Mouse (Mus musculus) T-cell, adult 66 days (primary cell): ENCODE results near the gene Sema5a. TPM values are rescaled to one million over a fixed set of nuclear protein-coding genes. Genes with fewer than 3 reads are reported as not detected.

Experiments
- total RNA-seq, 2 experiments: library from RNA; stranded (reverse); gene quantifications; 3 replicates in 1 of 2; 4 replicates in 1 of 2; pipeline ENCODE4 v1.2.4; 2023

Gene Sema5a
- total RNA-seq, result not detected

DNA sequence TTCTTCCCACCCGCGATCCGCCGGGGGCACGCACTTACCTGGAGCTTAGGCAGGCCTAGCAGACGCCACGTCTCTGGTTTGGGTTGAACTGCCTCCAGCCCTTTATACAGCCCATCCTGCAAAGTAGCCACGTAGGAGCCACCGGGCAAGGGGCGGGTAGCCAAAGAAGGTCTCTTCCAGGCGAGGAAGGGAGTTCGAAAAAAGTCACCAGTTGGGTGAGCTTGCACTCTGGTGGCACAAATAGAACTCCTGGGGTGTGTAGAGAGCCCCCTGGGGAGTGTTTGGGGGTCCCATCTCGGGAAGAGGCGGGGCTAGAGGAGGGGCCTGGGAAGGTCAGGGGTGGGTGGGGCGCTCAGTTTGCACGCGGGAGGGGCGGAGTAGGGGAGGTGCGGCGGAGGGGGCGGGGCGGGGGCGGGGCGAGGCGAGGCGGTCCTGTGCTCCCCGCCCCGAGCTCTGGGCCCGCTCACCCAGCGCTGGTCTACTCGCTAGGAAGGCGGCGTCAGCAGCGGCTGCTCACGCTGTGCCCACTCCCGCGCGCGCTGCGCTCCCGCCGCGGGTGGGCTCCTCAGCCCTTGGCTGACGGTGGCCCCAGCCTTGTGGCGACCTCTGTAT is at the start of gene Sema5a:
Sema5a (plus strand) TSS at position 467 of the 612 bp plus-strand sequence.

Other genes starting within 250 kb of the Sema5a start
- not detected for gene Tas2r119, start 67.5 kb upstream of the Sema5a start, total RNA-seq